Mouse (Mus musculus) layer of hippocampus, postnatal 36 days (tissue): Measurements from ENCODE around the gene Gmeb1. TPM values are rescaled to one million over a fixed set of nuclear protein-coding genes. Genes with fewer than 3 reads are reported as not detected.

Experiments
- DNase-seq, 2 experiments: peaks; one replicate each; pipeline ENCODE4 v3.0.0; 2022
- total RNA-seq, 2 experiments: library from RNA; stranded (reverse); gene quantifications; 2 replicates each; pipeline ENCODE4 v1.2.3; 2021

Gmeb1 gene
- total RNA-seq, 2 experiments from 2014 or later = 21.3 to 24.7 TPM

DNA sequence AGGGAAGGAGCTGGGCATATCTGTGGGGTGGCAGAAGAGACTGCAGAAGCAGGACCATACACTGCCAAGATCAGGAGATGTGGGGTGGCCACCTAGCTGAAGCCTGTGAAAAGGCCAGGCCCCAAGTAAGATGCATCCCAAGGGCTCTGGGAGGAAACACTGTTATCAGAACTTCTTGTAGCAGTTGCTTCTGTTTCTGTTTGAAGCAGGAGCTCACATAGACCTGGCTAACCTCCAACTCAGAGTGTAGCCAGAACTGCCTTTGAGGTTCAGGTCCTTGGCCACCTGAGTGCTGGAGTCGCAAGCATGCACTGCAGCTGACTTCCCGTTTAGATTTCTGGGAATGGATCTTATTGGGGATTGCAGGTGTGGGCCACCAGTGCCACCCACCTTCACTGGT, 43.6 kb downstream of the Gmeb1 start:
- no peak for DNase-seq

DNA sequence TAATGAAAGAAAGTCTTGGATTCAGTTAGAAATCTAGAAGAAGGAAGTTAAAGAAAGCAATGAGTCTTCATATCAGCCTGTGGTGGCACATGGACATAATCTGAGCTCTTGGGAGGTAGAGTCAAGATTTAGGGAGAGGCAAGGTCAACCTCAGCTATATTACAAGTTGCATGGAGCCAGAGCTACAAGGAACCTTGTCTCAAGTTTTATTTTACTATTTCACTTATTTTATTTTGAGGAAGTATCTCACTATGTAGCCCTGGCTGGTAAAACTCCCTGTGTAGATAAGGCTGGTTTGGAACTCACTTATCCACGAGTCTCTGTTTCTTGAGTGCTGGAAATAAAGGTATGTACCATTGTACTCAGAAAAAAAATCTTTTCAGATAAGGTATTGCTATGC, 44.8 kb downstream of the Gmeb1 start:
- DNase-seq = no peak

GRCm38 (mm10) chr4:132214847-132215246, 46.6 kb downstream of the Gmeb1 start:
- no peak for DNase-seq

DNA sequence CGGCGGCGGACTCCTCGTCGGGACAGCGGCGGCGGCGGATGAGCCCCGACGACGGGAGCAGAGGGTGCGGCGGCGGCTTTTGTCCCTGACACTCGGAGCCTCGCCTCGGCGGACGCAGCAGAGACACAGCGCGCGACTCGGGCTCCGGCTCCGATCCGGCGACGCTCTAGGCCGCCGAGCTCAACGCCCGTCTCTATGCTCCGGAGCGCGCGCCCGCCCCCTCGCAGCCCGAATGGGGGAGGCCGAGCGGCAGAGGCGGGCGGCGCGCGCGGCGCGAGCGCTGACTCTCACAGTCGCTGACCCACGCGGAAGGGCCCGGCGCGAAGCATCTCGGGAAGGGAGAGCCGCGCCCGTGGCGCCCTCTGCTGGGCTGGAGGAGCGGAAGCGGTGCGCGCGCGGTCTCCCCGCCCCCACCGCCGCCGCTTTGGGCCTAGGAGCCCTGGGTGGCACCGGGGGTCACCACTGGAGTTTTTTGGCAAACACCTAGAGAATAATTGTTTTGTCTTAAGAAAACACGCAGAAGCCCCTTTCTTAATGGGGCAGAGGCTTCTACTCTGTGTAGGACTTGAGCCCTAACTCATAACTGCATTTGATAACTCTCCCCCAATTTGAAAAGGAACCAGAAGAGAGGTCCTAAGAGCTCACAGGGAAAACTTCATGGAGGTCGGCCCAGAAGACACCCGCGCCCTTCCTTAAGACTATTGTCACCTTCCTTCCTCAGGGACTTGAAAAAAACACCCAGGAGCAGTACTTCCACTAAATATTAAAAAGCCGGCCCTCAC, 49.3 kb downstream of the Gmeb1 start, which contains the start of gene Ythdf2:
Gene Ythdf2, minus strand, starts transcription at position 351 of the 782 bp plus-strand sequence.
- peak; percentile 94 to 96 for DNase-seq

DNA sequence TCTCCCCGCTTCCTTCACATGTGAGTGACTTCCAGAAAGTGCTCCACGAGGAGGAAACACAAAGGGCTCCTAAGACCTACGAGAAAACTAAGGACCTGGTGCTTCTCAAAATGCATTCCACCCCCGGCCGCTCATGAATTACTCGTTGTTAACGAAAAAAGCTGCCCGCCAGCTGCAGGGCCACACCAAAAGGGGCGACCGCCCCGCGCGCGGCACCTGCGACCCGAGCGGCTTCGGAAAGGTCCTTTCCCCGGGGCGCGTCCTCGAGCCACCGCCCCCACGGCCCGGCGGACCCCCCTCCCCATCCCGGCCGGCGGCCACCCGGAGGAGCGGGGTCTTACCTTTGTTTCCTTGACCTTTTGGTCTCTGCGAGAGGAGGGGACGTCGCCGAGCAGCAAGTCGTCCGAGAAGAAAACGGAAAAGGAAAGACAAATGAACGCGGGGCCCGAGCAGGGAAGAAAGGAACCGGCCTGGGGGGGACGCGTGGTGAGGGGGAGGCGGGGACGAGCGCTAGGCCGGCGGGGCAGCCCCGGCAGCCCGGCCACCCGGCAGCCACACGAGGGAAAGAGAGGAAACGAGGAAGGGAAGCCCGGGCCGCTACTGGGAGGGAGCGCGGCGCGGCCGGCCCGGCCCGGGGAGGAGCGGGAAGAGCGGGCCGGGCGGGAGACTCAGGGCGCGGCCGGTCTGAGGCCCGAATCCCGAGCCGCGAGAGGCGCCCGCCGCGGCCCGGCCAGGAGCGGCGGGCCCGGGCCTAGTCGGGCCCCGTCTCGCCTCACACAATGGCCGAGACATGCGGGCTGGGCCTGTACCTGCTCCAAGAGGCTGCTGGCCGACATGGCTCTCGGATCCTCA, 50.1 kb downstream of the Gmeb1 start:
- DNase-seq = peak in 1 of 2 experiments; percentile 13

GRCm38 (mm10) chr4:132210325-132210724, 51.1 kb downstream of the Gmeb1 start:
- DNase-seq = no peak

- DNase-seq = no peak
These were observed 52.1 kb downstream of the Gmeb1 start for GRCm38 (mm10) chr4:132209299-132209698.

- DNase-seq = no peak
These were observed 54.1 kb downstream of the Gmeb1 start for GRCm38 (mm10) chr4:132207280-132207679.

- no peak for DNase-seq
These were observed 62.6 kb downstream of the Gmeb1 start for GRCm38 (mm10) chr4:132198771-132199170.

GRCm38 (mm10) chr4:132198285-132198712, 63.1 kb downstream of the Gmeb1 start:
- no peak for DNase-seq

DNA sequence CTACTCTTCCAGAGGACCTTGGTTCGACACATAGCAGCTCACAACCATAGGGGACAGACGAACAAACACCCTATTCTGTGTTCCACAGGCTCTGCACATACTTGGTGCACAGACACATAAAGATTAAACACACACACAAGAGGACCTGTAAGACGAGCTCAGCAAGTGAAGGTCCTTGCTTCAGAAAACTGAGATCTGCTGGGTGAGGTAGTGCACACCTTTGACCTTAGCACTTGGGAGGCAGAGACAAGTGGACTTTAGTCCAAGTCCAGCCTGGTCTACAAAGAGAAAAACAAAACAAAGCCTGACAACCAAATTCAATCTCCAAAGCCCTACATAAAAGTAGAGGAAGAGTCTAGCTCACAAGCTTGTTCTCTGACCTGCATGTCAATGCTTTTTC, 66.4 kb downstream of the Gmeb1 start:
- no peak for DNase-seq

DNA sequence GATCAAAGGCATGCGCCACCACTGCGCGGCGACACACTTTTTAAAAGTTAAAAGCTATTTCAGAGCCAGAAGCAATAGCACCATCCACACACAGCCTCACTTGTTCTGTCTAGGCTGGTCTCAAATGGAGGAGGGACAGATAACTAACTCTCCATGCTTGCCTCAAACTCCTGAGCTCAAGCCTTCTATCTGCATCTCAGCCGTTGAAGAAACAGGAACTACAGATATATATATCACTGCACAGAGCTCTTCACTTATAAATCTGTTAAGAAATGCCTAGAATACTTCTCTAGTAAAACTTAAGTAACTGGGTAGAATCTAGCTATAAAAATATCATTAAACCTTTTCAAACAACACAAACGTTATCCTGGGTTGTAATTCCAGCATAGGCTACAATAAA, 67.0 kb downstream of the Gmeb1 start:
- DNase-seq = no peak

- no peak for DNase-seq
These were observed 73.5 kb downstream of the Gmeb1 start for GRCm38 (mm10) chr4:132187826-132188401.

DNA sequence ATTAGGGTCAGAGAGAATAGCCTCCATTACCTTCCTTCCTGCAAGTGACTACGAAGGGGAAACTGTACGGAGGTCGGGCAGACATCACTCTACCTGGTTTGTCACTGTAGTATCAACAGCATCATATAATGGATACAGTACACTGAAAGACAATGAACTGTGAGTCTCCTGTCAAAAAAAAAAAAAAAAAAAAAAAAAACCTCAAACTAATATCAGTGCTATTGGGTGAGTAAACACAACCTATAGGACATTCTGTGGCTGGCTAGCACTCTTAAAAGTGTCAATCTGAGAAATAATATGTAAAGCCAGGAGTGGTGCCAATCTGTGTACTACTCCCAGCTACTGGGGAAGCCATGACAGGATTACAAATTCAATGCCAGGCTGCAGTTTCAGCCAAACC, 78.2 kb downstream of the Gmeb1 start:
- no peak for DNase-seq

DNA sequence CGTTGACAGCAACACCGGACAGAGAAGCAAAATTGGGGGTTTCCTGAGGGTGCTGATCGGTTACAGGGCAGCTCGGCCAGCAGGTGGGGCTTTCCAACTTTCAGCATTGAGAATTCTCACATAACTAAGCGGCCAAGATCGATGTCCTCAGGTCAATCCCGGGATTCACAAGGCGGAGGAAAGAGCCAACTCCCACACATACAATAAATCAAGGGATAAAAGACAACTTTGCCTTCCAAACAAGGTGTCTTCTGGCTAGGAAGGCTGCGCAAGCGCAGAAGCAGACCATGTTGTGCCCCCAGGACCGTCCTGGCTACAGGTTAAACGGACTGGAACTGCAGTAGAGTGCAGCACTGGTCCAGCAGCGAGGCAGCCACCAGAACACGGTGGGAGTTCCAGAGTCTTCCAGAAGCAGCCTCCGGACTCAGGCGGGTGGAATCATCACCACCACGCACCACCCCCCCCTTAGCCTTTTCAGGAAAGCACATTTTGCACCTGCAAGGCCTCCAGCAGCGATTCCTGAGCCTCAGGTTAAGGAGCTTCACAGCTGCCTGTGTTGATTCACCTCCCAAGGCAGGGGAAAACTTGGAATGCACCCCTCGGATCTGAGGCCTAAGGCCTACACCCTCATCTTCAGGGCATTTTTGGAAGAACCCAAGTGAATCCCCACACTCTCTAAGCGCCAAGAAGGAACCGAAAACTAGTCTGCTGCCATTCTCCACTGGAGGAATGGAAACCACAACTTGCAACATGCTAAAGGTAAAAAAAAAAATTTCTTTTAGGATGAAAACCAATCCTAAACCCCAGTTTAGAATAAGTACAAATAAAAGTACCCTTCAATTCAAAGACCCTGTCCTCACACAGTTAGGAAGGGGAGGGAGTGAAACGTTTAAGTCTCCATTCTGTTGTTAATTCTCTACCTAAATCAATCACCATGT, 79.4 kb downstream of the Gmeb1 start:
- DNase-seq = no peak

GRCm38 (mm10) chr4:132180710-132181109, 80.7 kb downstream of the Gmeb1 start:
- DNase-seq = no peak

DNA sequence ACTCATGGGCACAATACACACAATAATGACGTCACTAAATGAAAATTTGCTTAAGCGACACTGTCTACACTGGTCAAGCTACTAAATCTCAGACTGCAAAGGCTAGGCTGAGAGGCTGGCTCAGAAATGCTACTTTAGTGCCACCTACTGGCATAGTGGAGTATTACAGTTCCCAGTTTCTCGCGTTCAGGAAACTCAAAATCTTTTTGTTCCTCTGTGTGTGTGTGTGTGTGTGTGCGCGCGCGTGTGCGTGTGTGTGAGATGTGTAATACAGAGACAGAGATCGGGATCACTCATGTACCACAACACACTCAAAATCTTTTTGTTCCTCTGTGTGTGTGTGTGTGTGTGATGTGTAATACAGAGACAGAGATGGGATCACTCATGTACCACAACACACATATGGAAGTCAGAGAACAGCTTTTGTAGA, 82.8 kb downstream of the Gmeb1 start:
- DNase-seq = peak in 1 of 2 experiments; percentile 59

- no peak for DNase-seq
These were observed 84.9 kb downstream of the Gmeb1 start for GRCm38 (mm10) chr4:132176474-132176873.
